Mouse (Mus musculus) MEL (cell line): ENCODE data around the gene Rin2. TPM values are rescaled to one million over a fixed set of nuclear protein-coding genes. Genes with fewer than 3 reads are reported as not detected.
A peak's percentile ranks its signal among the peaks of the same experiment; 100 is the strongest.
"Not testable (repeated sequence)": the region's sequence is repeated elsewhere in the genome, so short reads cannot be mapped to it uniquely, and the experiment has no call there.

Experiments used
- DNase-seq: peaks from one replicate; pipeline ENCODE4 v3.0.0; 2011; ENCODE audit warnings: low read depth, low spot score
- H3K27ac ChIP-seq: 2 replicates; pipeline ENCODE4 v1.5.1; 2012; ENCODE audit warnings: low read depth, mild to moderate bottlenecking, control low read depth, low read length, moderate library complexity; ENCODE audit not compliant: control insufficient read depth
- H3K27me3 ChIP-seq, 2 experiments: fragments of 150-350 bp in 1 of 2; sonication (generic) in 1 of 2; 2 replicates each; pipeline ENCODE4 v1.6.1; 2012; ENCODE audit warnings: low read length in 2 of 2, mild to moderate bottlenecking in 2 of 2, improper control_type of control experiment in 1 of 2, moderate library complexity in 1 of 2; ENCODE audit not compliant: insufficient read depth in 2 of 2, control insufficient read depth in 1 of 2
- H3K36me3 ChIP-seq, 2 experiments: 2 replicates each; pipeline ENCODE4 v1.6.1; 2012 to 2014; ENCODE audit warnings: low read length in 2 of 2, improper control_type of control experiment in 1 of 2, inconsistent platforms in 1 of 2, mild to moderate bottlenecking in 1 of 2; ENCODE audit not compliant: insufficient read depth in 2 of 2, control insufficient read depth in 1 of 2
- H3K4me1 ChIP-seq, 2 experiments: fragments of 150-350 bp in 1 of 2; sonication (generic) in 1 of 2; 2 replicates each; pipeline ENCODE4 v1.6.1; 2012; ENCODE audit warnings: low read length in 2 of 2, improper control_type of control experiment in 1 of 2, mild to moderate bottlenecking in 1 of 2; ENCODE audit not compliant: insufficient read depth in 2 of 2, control insufficient read depth in 1 of 2
- H3K4me3 ChIP-seq, 2 experiments: fragments of 150-350 bp in 1 of 2; sonication (generic) in 1 of 2; 2 replicates each; pipeline ENCODE4 v1.5.1; 2012; ENCODE audit warnings: low read depth in 2 of 2, low read length in 2 of 2, mild to moderate bottlenecking in 2 of 2, moderate library complexity in 2 of 2, control low read depth in 1 of 2, improper control_type of control experiment in 1 of 2; ENCODE audit not compliant: control insufficient read depth in 1 of 2, insufficient read depth in 1 of 2
- H3K79me2 ChIP-seq: 2 replicates; pipeline ENCODE4 v1.6.1; 2012; ENCODE audit warnings: mild to moderate bottlenecking, low read length, moderate library complexity; ENCODE audit not compliant: control insufficient read depth, poor library complexity, insufficient read depth
- H3K9ac ChIP-seq: 2 replicates; pipeline ENCODE4 v1.6.1; 2012; ENCODE audit warnings: low read depth, mild to moderate bottlenecking, control low read depth, low read length, moderate library complexity; ENCODE audit not compliant: control insufficient read depth, poor library complexity, severe bottlenecking
- H3K9me3 ChIP-seq: fragments of 150-350 bp; sonication (generic); replicated peaks from 2 replicates; pipeline ENCODE4 v1.6.1; 2012; ENCODE audit warnings: mild to moderate bottlenecking, low read length, improper control_type of control experiment, moderate library complexity; ENCODE audit not compliant: insufficient read depth
- BHLHE40 ChIP-seq: IDR thresholded peaks from 2 replicates; pipeline ENCODE4 v1.6.1; 2012; ENCODE audit warnings: low read depth, mild to moderate bottlenecking, inconsistent platforms, low read length, improper control_type of control experiment, borderline replicate concordance
- CHD1 ChIP-seq: IDR thresholded peaks from 2 replicates; pipeline ENCODE4 v1.6.1; 2012; ENCODE audit warnings: low read depth, mild to moderate bottlenecking, inconsistent platforms, low read length, improper control_type of control experiment
- GATA1 ChIP-seq: IDR thresholded peaks from 2 replicates; pipeline ENCODE4 v1.6.1; 2011; ENCODE audit warnings: low read depth, low read length, improper control_type of control experiment
- MAFK ChIP-seq: IDR thresholded peaks from 2 replicates; pipeline ENCODE4 v1.6.1; 2011; ENCODE audit warnings: low read depth, mild to moderate bottlenecking, low read length, improper control_type of control experiment, borderline replicate concordance
- MAX ChIP-seq: IDR thresholded peaks from 2 replicates; pipeline ENCODE4 v1.6.1; 2011; ENCODE audit warnings: low read length, improper control_type of control experiment
- MAZ ChIP-seq: IDR thresholded peaks from 2 replicates; pipeline ENCODE4 v1.6.1; 2012; ENCODE audit warnings: low read depth, mild to moderate bottlenecking, inconsistent platforms, low read length, improper control_type of control experiment
- MEF2A ChIP-seq: IDR thresholded peaks from 2 replicates; pipeline ENCODE4 v1.6.1; 2014; ENCODE audit warnings: low read depth, mild to moderate bottlenecking, inconsistent platforms, low read length, improper control_type of control experiment; ENCODE audit not compliant: poor library complexity, insufficient replicate concordance, severe bottlenecking; ENCODE audit errors: extremely low read depth
- MXI1 ChIP-seq: IDR thresholded peaks from 2 replicates; pipeline ENCODE4 v1.6.1; 2011; ENCODE audit warnings: mild to moderate bottlenecking, low read depth, low read length, improper control_type of control experiment
- MYB ChIP-seq: IDR thresholded peaks from 2 replicates; pipeline ENCODE4 v1.6.1; 2011; ENCODE audit warnings: mild to moderate bottlenecking, low read depth, low read length, improper control_type of control experiment
- MYC ChIP-seq: IDR thresholded peaks from 2 replicates; pipeline ENCODE4 v1.6.1; 2011; ENCODE audit warnings: low read depth, mild to moderate bottlenecking, low read length, improper control_type of control experiment, moderate library complexity
- POLR2A ChIP-seq, 2 experiments: IDR thresholded peaks; 2 replicates each; pipeline ENCODE4 v1.6.1; 2011 to 2012; ENCODE audit warnings: low read length in 2 of 2, mild to moderate bottlenecking in 2 of 2, control low read depth in 1 of 2, improper control_type of control experiment in 1 of 2, low read depth in 1 of 2, moderate library complexity in 1 of 2; ENCODE audit not compliant: control insufficient read depth in 1 of 2, insufficient read depth in 1 of 2, poor library complexity in 1 of 2
- POLR2AphosphoS5 ChIP-seq: IDR thresholded peaks from 2 replicates; pipeline ENCODE4 v1.6.1; 2012; ENCODE audit warnings: low read depth, borderline replicate concordance, mild to moderate bottlenecking, inconsistent platforms, low read length, moderate library complexity, mixed read lengths
- RAD21 ChIP-seq: IDR thresholded peaks from 2 replicates; pipeline ENCODE4 v1.6.1; 2011; ENCODE audit warnings: mild to moderate bottlenecking, low read depth, low read length, improper control_type of control experiment
- SIN3A ChIP-seq: IDR thresholded peaks from 2 replicates; pipeline ENCODE4 v1.6.1; 2012; ENCODE audit warnings: low read length, improper control_type of control experiment, inconsistent platforms
- SMC3 ChIP-seq: IDR thresholded peaks from 2 replicates; pipeline ENCODE4 v1.6.1; 2011; ENCODE audit warnings: low read depth, low read length, improper control_type of control experiment
- TAL1 ChIP-seq: IDR thresholded peaks from 2 replicates; pipeline ENCODE4 v1.6.1; 2012; ENCODE audit warnings: mild to moderate bottlenecking, inconsistent platforms, low read length, moderate library complexity, mixed read lengths
- TBP ChIP-seq: IDR thresholded peaks from 2 replicates; pipeline ENCODE4 v1.8.0; 2011; ENCODE audit warnings: low read depth, low read length, improper control_type of control experiment
- USF1 ChIP-seq: IDR thresholded peaks from 2 replicates; pipeline ENCODE4 v1.6.1; 2014; ENCODE audit warnings: low read depth, mild to moderate bottlenecking, inconsistent platforms, low read length, improper control_type of control experiment, moderate library complexity
- ZMIZ1 ChIP-seq: IDR thresholded peaks from 2 replicates; pipeline ENCODE4 v1.6.1; 2012; ENCODE audit warnings: low read depth, mild to moderate bottlenecking, inconsistent platforms, low read length, improper control_type of control experiment, moderate library complexity
- ZNF384 ChIP-seq: IDR thresholded peaks from 2 replicates; pipeline ENCODE4 v1.6.1; 2012; ENCODE audit warnings: low read depth, mild to moderate bottlenecking, inconsistent platforms, low read length, improper control_type of control experiment
- polyA plus RNA-seq, 2 experiments: library from polyadenylated mRNA; stranded (reverse) in 1 of 2; unstranded in 1 of 2; fragments of >175 nt in 1 of 2; fragments of >200 nt in 1 of 2; gene quantifications; 2 replicates each; pipeline versions ENCODE4 v1.2.1 to v1.2.4; 2012; ENCODE audit warnings: low replicate concordance in 2 of 2, low read depth in 1 of 2; ENCODE audit not compliant: insufficient read length in 2 of 2, insufficient read depth in 1 of 2, missing spikeins in 1 of 2
- total RNA-seq: library from RNA; depleted of rRNA; stranded (reverse); fragments of 300-350 nt; gene quantifications from 2 replicates; pipeline ENCODE4 v1.2.3, GENCODE M21; 2012

Gene Rin2
- total and polyA plus RNA-seq, 3 experiments = 0.01 TPM; not detected in 2

DNA sequence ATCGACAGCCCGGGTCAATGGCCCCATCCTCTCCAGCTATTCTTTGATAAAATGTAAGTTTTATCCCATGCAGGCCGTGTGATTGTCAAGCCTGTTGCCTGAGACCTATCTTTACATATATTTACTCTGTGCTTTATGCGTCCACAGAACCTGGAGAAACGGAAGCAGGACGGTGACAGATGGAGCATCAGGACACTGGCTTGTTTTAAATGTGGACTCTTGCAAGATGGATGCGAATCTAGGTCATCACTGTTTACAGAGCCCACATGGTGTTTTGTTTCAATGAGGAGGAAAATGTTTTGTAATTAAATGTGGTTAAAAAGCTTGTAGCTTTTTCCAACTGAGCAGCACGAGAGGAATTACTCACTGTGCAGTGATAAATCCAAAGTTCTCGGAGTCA, 223.1 kb downstream of the Rin2 start:
- no peak overlapping the region for H3K4me3 ChIP-seq
- peaks cover under 1% of the 10 kb centered on the region for H3K79me2 ChIP-seq
- no peak overlapping the region for H3K9ac ChIP-seq
- no peak for TF ChIP-seq ZMIZ1
- TF ChIP-seq MXI1 = no peak
- TF ChIP-seq MYB = no peak
- TF ChIP-seq MAX = no peak
- no peaks in the 10 kb centered on the region for H3K4me1 ChIP-seq
- no peak for DNase-seq
- H3K9me3 ChIP-seq = no peaks in the 10 kb centered on the region
- no peaks in the 10 kb centered on the region for H3K27me3 ChIP-seq
- H3K36me3 ChIP-seq = no peaks in the 10 kb centered on the region
- H3K27ac ChIP-seq = no peak overlapping the region

DNA sequence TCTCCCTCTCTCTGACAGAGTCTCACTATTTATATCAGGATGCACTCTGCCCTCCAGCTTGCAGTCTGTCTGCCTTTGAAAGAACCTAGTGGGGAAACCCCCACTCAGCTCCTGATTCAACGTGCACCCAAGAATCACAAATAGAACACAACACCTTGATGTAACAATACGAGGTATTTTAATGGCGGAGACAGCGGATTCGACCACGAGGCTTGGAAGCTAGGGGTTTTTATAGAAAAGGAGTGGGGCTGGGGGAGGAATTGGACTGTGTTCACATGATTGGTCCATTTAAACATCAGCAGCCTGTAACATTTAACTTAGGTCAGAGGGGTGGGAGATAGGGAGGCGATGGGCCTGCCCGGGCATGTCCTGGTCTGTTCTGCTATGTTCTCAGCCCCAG, 225.3 kb downstream of the Rin2 start:
- H3K9me3 ChIP-seq, H3K27me3 ChIP-seq, H3K4me1 ChIP-seq, DNase-seq, H3K4me3 ChIP-seq, H3K9ac ChIP-seq, H3K27ac ChIP-seq: not testable (repeated sequence)
- Histone ChIP-seq H3K79me2 (peaks cover 21% of the 10 kb centered on the region), H3K36me3 (peaks cover 0 to 10% of the 10 kb centered on the region in 2 experiments; a peak in 2 of 4 replicates)

DNA sequence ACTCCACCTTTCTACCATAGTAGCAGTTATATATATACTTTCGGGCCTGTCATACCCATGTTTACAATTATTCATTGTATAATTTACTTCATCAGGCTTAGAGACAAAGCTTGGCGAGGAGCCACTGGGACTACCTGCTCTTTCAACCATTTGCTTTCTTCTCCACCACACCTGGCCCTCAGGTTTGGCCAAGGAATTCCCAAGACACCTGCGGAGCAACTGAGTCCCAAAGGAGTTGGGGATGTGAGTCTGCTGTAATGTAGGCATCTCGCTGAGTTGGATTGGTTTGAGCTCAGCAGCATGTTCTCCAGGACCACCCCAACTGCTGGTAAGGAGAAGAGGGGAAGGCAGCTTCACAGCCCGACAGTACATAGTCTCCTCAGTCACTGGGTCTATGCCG, 226.8 kb downstream of the Rin2 start, which contains the start of gene Naa20:
Gene Naa20, plus strand, starts transcription at position 239 of the 400 bp plus-strand sequence.
- Histone ChIP-seq H3K27me3 (no peaks in the 10 kb centered on the region), H3K27ac (no peak within 1 kb of the TSS), H3K79me2 (peaks cover 31% of the 10 kb centered on the region)
- no peak for DNase-seq
- TF ChIP-seq TBP (no peak), CHD1 (no peak), USF1 (no peak), BHLHE40 (no peak), MAX (no peak), SMC3 (no peak), MAZ (no peak), MEF2A (no peak), POLR2AphosphoS5 (no peak), POLR2A (IDR thresholded peaks at IDR 0.05; ENCODE audit: control insufficient read depth in 1 of 2, insufficient read depth in 1 of 2, low read depth in 1 of 2, low read length in 2 of 2, poor library complexity in 1 of 2) (no peak), RAD21 (no peak), MAFK (no peak), TAL1 (no peak), GATA1 (no peak), SIN3A (no peak), ZNF384 (no peak), ZMIZ1 (no peak), MXI1 (no peak), MYC (no peak)
- TF ChIP-seq, all 39 proteins: peak for 0
- H3K36me3 ChIP-seq = peaks cover 0 to 14% of the 10 kb centered on the region in 2 experiments; a peak in 2 of 4 replicates
- peaks cover 2 to 8% of the 10 kb centered on the region in 2 experiments; a peak in 3 of 4 replicates for H3K4me1 ChIP-seq
- H3K9ac ChIP-seq = peak within 1 kb of the TSS; percentile 46; the same call in 1 of the 2 replicates
- H3K9me3 ChIP-seq = no peaks in the 10 kb centered on the region
- H3K4me3 ChIP-seq = peak within 1 kb of the TSS; percentile 67 to 97
